Mouse (Mus musculus) kidney, adult 2 months (tissue): ENCODE data around the gene Kbtbd12. TPM values are rescaled to one million over a fixed set of nuclear protein-coding genes. Genes with fewer than 3 reads are reported as not detected.

Source experiments
- DNase-seq: peaks from one replicate; pipeline ENCODE4 v3.0.0; 2021
- H3K27ac ChIP-seq: fragments of 200-500 bp; 2 replicates; pipeline ENCODE4 v1.5.1; 2012; ENCODE audit warnings: low read depth, low read length, control low read depth, inconsistent platforms; ENCODE audit not compliant: insufficient read depth
- H3K27me3 ChIP-seq: fragments of 200-500 bp; replicated peaks from 2 replicates; pipeline ENCODE4 v1.6.1; 2012; ENCODE audit warnings: mild to moderate bottlenecking, moderate library complexity, low read length, inconsistent platforms; ENCODE audit not compliant: control insufficient read depth, insufficient read depth
- H3K36me3 ChIP-seq: fragments of 200-500 bp; 2 replicates; pipeline ENCODE4 v1.6.1; 2012; ENCODE audit warnings: mild to moderate bottlenecking, moderate library complexity, low read length, inconsistent platforms; ENCODE audit not compliant: control insufficient read depth, insufficient read depth
- H3K4me1 ChIP-seq: fragments of 200-500 bp; 2 replicates; pipeline ENCODE4 v1.6.1; 2011; ENCODE audit warnings: low read length; ENCODE audit not compliant: control insufficient read depth, insufficient read depth
- H3K4me3 ChIP-seq: fragments of 200-500 bp; 2 replicates; pipeline ENCODE4 v1.5.1; 2011; ENCODE audit warnings: mild to moderate bottlenecking, low read depth, low read length, control low read depth; ENCODE audit not compliant: insufficient read depth
- CTCF ChIP-seq: fragments of 200-500 bp; conservative IDR thresholded peaks from 2 replicates; pipeline ENCODE4 v1.5.1; 2011; ENCODE audit warnings: low read depth, mild to moderate bottlenecking, control low read depth, low read length, moderate library complexity, mixed read lengths; ENCODE audit not compliant: insufficient read depth, insufficient read length
- POLR2A ChIP-seq: fragments of 200-500 bp; IDR thresholded peaks from one replicate; pipeline ENCODE4 v1.6.1; 2011; ENCODE audit warnings: low read depth, low read length, control low read depth
- WGBS: fragments of 180-500 bp; shearing (Covaris S2); methylation state at CpG from one replicate; pipeline ENCODE4 v1.1.7; 2018; 5-methylcytosine and 5-hydroxymethylcytosine counted together
- polyA plus RNA-seq: library from polyadenylated mRNA; depleted of rRNA; stranded (reverse); fragments of >200 nt; gene quantifications from 2 replicates; pipeline ENCODE4 v1.2.3, GENCODE M21; 2012

Kbtbd12 gene
- polyA plus RNA-seq, 1 experiment, result 0.44 TPM

GRCm38 (mm10) chr6:88662284-88662683 lies 24.5 kb upstream of the Kbtbd12 start:
- DNase-seq, result no peak
- WGBS, result 78% methylated on average over 3 of the region's 3 CpGs
- no peaks in the 10 kb centered on the region for H3K36me3 ChIP-seq
- no peak overlapping the region for H3K4me3 ChIP-seq
- no peaks in the 10 kb centered on the region for H3K27me3 ChIP-seq
- no peaks in the 10 kb centered on the region for H3K4me1 ChIP-seq
- no peak overlapping the region for H3K27ac ChIP-seq
- TF ChIP-seq POLR2A (no peak), CTCF (no peak)

GRCm38 (mm10) chr6:88661696-88662095 lies 23.9 kb upstream of the Kbtbd12 start:
- H3K27ac ChIP-seq, result no peak overlapping the region
- no peaks in the 10 kb centered on the region for H3K36me3 ChIP-seq
- no peak overlapping the region for H3K4me3 ChIP-seq
- H3K27me3 ChIP-seq, result no peaks in the 10 kb centered on the region
- 62% methylated on average over 2 of the region's 2 CpGs for WGBS
- DNase-seq, result peak; percentile 39
- no peak for TF ChIP-seq POLR2A
- no peak for TF ChIP-seq CTCF
- H3K4me1 ChIP-seq, result no peaks in the 10 kb centered on the region

GRCm38 (mm10) chr6:88647564-88648295 lies 10.0 kb upstream of the Kbtbd12 start:
- no peak for TF ChIP-seq POLR2A
- TF ChIP-seq CTCF, result no peak
- Histone ChIP-seq H3K4me3 (no peak overlapping the region), H3K4me1 (peaks cover 2% of the 10 kb centered on the region; the same call in 1 of the 2 replicates), H3K27me3 (no peaks in the 10 kb centered on the region), H3K36me3 (no peaks in the 10 kb centered on the region), H3K27ac (0 out of 2 replicates have a peak overlapping the region, but pooled peaks have one; percentile 8)
- DNase-seq, result peak; percentile 44
- 68% methylated on average over 4 of the region's 4 CpGs for WGBS

- DNase-seq, result no peak
These were observed 7.0 kb upstream of the Kbtbd12 start for GRCm38 (mm10) chr6:88644786-88645185.

GRCm38 (mm10) chr6:88641346-88641920 lies 3.7 kb upstream of the Kbtbd12 start:
- Histone ChIP-seq H3K36me3 (no peaks in the 10 kb centered on the region), H3K4me1 (no peaks in the 10 kb centered on the region), H3K4me3 (no peak overlapping the region), H3K27ac (no peak overlapping the region), H3K27me3 (no peaks in the 10 kb centered on the region)
- TF ChIP-seq POLR2A (no peak), CTCF (no peak)
- WGBS, result 59% methylated on average over 4 of the region's 4 CpGs
- DNase-seq, result peak; percentile 43

More at GRCm38 (mm10) chr6:88644786-88645185, 7.0 kb upstream of the Kbtbd12 start:
- no peaks in the 10 kb centered on the region for H3K27me3 ChIP-seq
- H3K4me3 ChIP-seq, result no peak overlapping the region
- H3K27ac ChIP-seq, result no peak overlapping the region
- H3K4me1 ChIP-seq, result peaks cover 2% of the 10 kb centered on the region; the same call in 1 of the 2 replicates
- TF ChIP-seq POLR2A (no peak), CTCF (no peak)
- WGBS, result 75% methylated on average over 4 of the region's 4 CpGs
- no peaks in the 10 kb centered on the region for H3K36me3 ChIP-seq

GRCm38 (mm10) chr6:88640331-88640730 lies 2.6 kb upstream of the Kbtbd12 start:
- no peak for TF ChIP-seq POLR2A
- TF ChIP-seq CTCF, result no peak
- WGBS, result 52% methylated on average over 3 of the region's 3 CpGs
- Histone ChIP-seq H3K27me3 (no peaks in the 10 kb centered on the region), H3K4me3 (no peak overlapping the region), H3K4me1 (no peaks in the 10 kb centered on the region), H3K27ac (no peak overlapping the region), H3K36me3 (no peaks in the 10 kb centered on the region)
- no peak for DNase-seq

- peak; percentile 20 for DNase-seq
- Histone ChIP-seq H3K4me3 (no peak overlapping the region), H3K27ac (no peak overlapping the region), H3K27me3 (no peaks in the 10 kb centered on the region), H3K4me1 (no peaks in the 10 kb centered on the region), H3K36me3 (no peaks in the 10 kb centered on the region)
- TF ChIP-seq POLR2A, result no peak
- 0 out of 2 replicates have a peak, but pooled peaks have one; percentile 12 for TF ChIP-seq CTCF
- WGBS, result 10% methylated on average over 9 of the region's 9 CpGs
These were observed 2.2 kb upstream of the Kbtbd12 start for GRCm38 (mm10) chr6:88639921-88640320.
